Mouse (Mus musculus): ENCODE measurements around the gene Prmt7. TPM values are rescaled to one million over a fixed set of nuclear protein-coding genes. Genes with fewer than 3 reads are reported as not detected.

Gene Prmt7
- polyA plus RNA-seq, 1 experiment from 2014 or later: 33.9 TPM

GRCm38 (mm10) chr8:106259579-106260255, 49.0 kb downstream of the Prmt7 start:
- peaks cover 22 to 29% of the 10 kb centered on the region in 2 experiments for H3K4me1 ChIP-seq (ENCODE audit: control insufficient read depth in 2 of 2, insufficient read depth in 2 of 2, low read length in 2 of 2)
- no peaks in the 10 kb centered on the region for H3K9me3 ChIP-seq (ENCODE audit: control insufficient read depth, low read length)
- H3K4me2 ChIP-seq (ENCODE audit: low read length): no peak overlapping the region
- WGBS: 86% methylated on average over 10 of the region's 10 CpGs
- H3K27me3 ChIP-seq (ENCODE audit: control insufficient read depth, insufficient read depth, low read length): no peaks in the 10 kb centered on the region
- no peak overlapping the region for H3K9ac ChIP-seq (ENCODE audit: low read length)
- peaks cover 9% of the 10 kb centered on the region; the same call in 1 of the 2 replicates for H3K36me3 ChIP-seq (ENCODE audit: control insufficient read depth, insufficient read depth, low read length)
- H3K27ac ChIP-seq (replicated peaks in 1 of 2; ENCODE audit: control insufficient read depth in 1 of 2, insufficient read depth in 1 of 2, low read depth in 2 of 2, low read length in 2 of 2): no peak overlapping the region
- no peak for ATAC-seq (ENCODE audit: insufficient number of reproducible peaks, insufficient read depth, low FRiP score, low read depth)
- H3K4me3 ChIP-seq (ENCODE audit: control insufficient read depth in 1 of 2, insufficient read depth in 1 of 2, low read depth in 1 of 2, low read length in 2 of 2): no peak overlapping the region

- no peak overlapping the region for H3K27ac ChIP-seq (replicated peaks in 1 of 2; ENCODE audit: control insufficient read depth in 1 of 2, insufficient read depth in 1 of 2, low read depth in 2 of 2, low read length in 2 of 2)
- ATAC-seq (ENCODE audit: insufficient number of reproducible peaks, insufficient read depth, low FRiP score, low read depth): no peak
- peaks cover 9% of the 10 kb centered on the region; the same call in 1 of the 2 replicates for H3K36me3 ChIP-seq (ENCODE audit: control insufficient read depth, insufficient read depth, low read length)
- H3K9me3 ChIP-seq (ENCODE audit: control insufficient read depth, low read length): no peaks in the 10 kb centered on the region
- H3K27me3 ChIP-seq (ENCODE audit: control insufficient read depth, insufficient read depth, low read length): no peaks in the 10 kb centered on the region
- no peak overlapping the region for H3K4me2 ChIP-seq (ENCODE audit: low read length)
- no peak overlapping the region for H3K9ac ChIP-seq (ENCODE audit: low read length)
- WGBS: 86% methylated on average over 4 of the region's 4 CpGs
- H3K4me3 ChIP-seq (ENCODE audit: control insufficient read depth in 1 of 2, insufficient read depth in 1 of 2, low read depth in 1 of 2, low read length in 2 of 2): no peak overlapping the region
- H3K4me1 ChIP-seq (ENCODE audit: control insufficient read depth in 2 of 2, insufficient read depth in 2 of 2, low read length in 2 of 2): peaks cover 22 to 29% of the 10 kb centered on the region in 2 experiments
Measured at GRCm38 (mm10) chr8:106260894-106261293, 50.2 kb downstream of the Prmt7 start.

- Histone ChIP-seq H3K9me3 (ENCODE audit: control insufficient read depth, low read length) (no peaks in the 10 kb centered on the region), H3K27ac (replicated peaks in 1 of 2; ENCODE audit: control insufficient read depth in 1 of 2, insufficient read depth in 1 of 2, low read depth in 2 of 2, low read length in 2 of 2) (peak overlapping the region in 1 of 2 experiments; percentile 17; a peak in 1 of 4 replicates), H3K9ac (ENCODE audit: low read length) (no peak overlapping the region), H3K27me3 (ENCODE audit: control insufficient read depth, insufficient read depth, low read length) (no peaks in the 10 kb centered on the region), H3K36me3 (ENCODE audit: control insufficient read depth, insufficient read depth, low read length) (peaks cover 9% of the 10 kb centered on the region; the same call in 1 of the 2 replicates), H3K4me3 (ENCODE audit: control insufficient read depth in 1 of 2, insufficient read depth in 1 of 2, low read depth in 1 of 2, low read length in 2 of 2) (no peak overlapping the region), H3K4me1 (ENCODE audit: control insufficient read depth in 2 of 2, insufficient read depth in 2 of 2, low read length in 2 of 2) (peaks cover 18 to 21% of the 10 kb centered on the region in 2 experiments), H3K4me2 (ENCODE audit: low read length) (no peak overlapping the region)
- ATAC-seq (ENCODE audit: insufficient number of reproducible peaks, insufficient read depth, low FRiP score, low read depth): no peak
- WGBS: 18% methylated on average over 5 of the region's 5 CpGs
Measured at GRCm38 (mm10) chr8:106262343-106262742, 51.6 kb downstream of the Prmt7 start.

- H3K9me3 ChIP-seq (ENCODE audit: control insufficient read depth, low read length): no peaks in the 10 kb centered on the region
- H3K4me2 ChIP-seq (ENCODE audit: low read length): no peak overlapping the region
- no peak overlapping the region for H3K27ac ChIP-seq (replicated peaks in 1 of 2; ENCODE audit: control insufficient read depth in 1 of 2, insufficient read depth in 1 of 2, low read depth in 2 of 2, low read length in 2 of 2)
- 87% methylated on average over 4 of the region's 4 CpGs for WGBS
- peaks cover 18 to 23% of the 10 kb centered on the region in 2 experiments for H3K4me1 ChIP-seq (ENCODE audit: control insufficient read depth in 2 of 2, insufficient read depth in 2 of 2, low read length in 2 of 2)
- H3K27me3 ChIP-seq (ENCODE audit: control insufficient read depth, insufficient read depth, low read length): no peaks in the 10 kb centered on the region
- no peak overlapping the region for H3K4me3 ChIP-seq (ENCODE audit: control insufficient read depth in 1 of 2, insufficient read depth in 1 of 2, low read depth in 1 of 2, low read length in 2 of 2)
- H3K36me3 ChIP-seq (ENCODE audit: control insufficient read depth, insufficient read depth, low read length): peaks cover 9% of the 10 kb centered on the region; the same call in 1 of the 2 replicates
- ATAC-seq (ENCODE audit: insufficient number of reproducible peaks, insufficient read depth, low FRiP score, low read depth): no peak
- H3K9ac ChIP-seq (ENCODE audit: low read length): no peak overlapping the region
Measured at GRCm38 (mm10) chr8:106263928-106264327, 53.2 kb downstream of the Prmt7 start.

- 87% methylated on average over 17 of the region's 17 CpGs for WGBS
- no peaks in the 10 kb centered on the region for H3K9me3 ChIP-seq (ENCODE audit: control insufficient read depth, low read length)
- no peak for ATAC-seq (ENCODE audit: insufficient number of reproducible peaks, insufficient read depth, low FRiP score, low read depth)
- no peaks in the 10 kb centered on the region for H3K27me3 ChIP-seq (ENCODE audit: control insufficient read depth, insufficient read depth, low read length)
- no peak overlapping the region for H3K27ac ChIP-seq (replicated peaks in 1 of 2; ENCODE audit: control insufficient read depth in 1 of 2, insufficient read depth in 1 of 2, low read depth in 2 of 2, low read length in 2 of 2)
- no peak overlapping the region for H3K9ac ChIP-seq (ENCODE audit: low read length)
- peaks cover 24 to 36% of the 10 kb centered on the region in 2 experiments for H3K4me1 ChIP-seq (ENCODE audit: control insufficient read depth in 2 of 2, insufficient read depth in 2 of 2, low read length in 2 of 2)
- H3K4me3 ChIP-seq (ENCODE audit: control insufficient read depth in 1 of 2, insufficient read depth in 1 of 2, low read depth in 1 of 2, low read length in 2 of 2): no peak overlapping the region
- no peak overlapping the region for H3K4me2 ChIP-seq (ENCODE audit: low read length)
- no peaks in the 10 kb centered on the region for H3K36me3 ChIP-seq (ENCODE audit: control insufficient read depth, insufficient read depth, low read length)
Measured at GRCm38 (mm10) chr8:106265398-106265797, 54.7 kb downstream of the Prmt7 start.

- 46% methylated on average over 5 of the region's 5 CpGs for WGBS
- H3K27me3 ChIP-seq (ENCODE audit: control insufficient read depth, insufficient read depth, low read length): no peaks in the 10 kb centered on the region
- no peak overlapping the region for H3K4me2 ChIP-seq (ENCODE audit: low read length)
- no peak overlapping the region for H3K9ac ChIP-seq (ENCODE audit: low read length)
- no peak overlapping the region for H3K4me3 ChIP-seq (ENCODE audit: control insufficient read depth in 1 of 2, insufficient read depth in 1 of 2, low read depth in 1 of 2, low read length in 2 of 2)
- peaks cover 27 to 39% of the 10 kb centered on the region in 2 experiments for H3K4me1 ChIP-seq (ENCODE audit: control insufficient read depth in 2 of 2, insufficient read depth in 2 of 2, low read length in 2 of 2)
- H3K9me3 ChIP-seq (ENCODE audit: control insufficient read depth, low read length): no peaks in the 10 kb centered on the region
- no peak overlapping the region for H3K27ac ChIP-seq (replicated peaks in 1 of 2; ENCODE audit: control insufficient read depth in 1 of 2, insufficient read depth in 1 of 2, low read depth in 2 of 2, low read length in 2 of 2)
- no peak for ATAC-seq (ENCODE audit: insufficient number of reproducible peaks, insufficient read depth, low FRiP score, low read depth)
- H3K36me3 ChIP-seq (ENCODE audit: control insufficient read depth, insufficient read depth, low read length): no peaks in the 10 kb centered on the region
Measured at GRCm38 (mm10) chr8:106268710-106269346, 58.1 kb downstream of the Prmt7 start.

- Histone ChIP-seq H3K4me3 (ENCODE audit: control insufficient read depth in 1 of 2, insufficient read depth in 1 of 2, low read depth in 1 of 2, low read length in 2 of 2) (no peak overlapping the region), H3K9me3 (ENCODE audit: control insufficient read depth, low read length) (no peaks in the 10 kb centered on the region), H3K4me1 (ENCODE audit: control insufficient read depth in 2 of 2, insufficient read depth in 2 of 2, low read length in 2 of 2) (peaks cover 27 to 39% of the 10 kb centered on the region in 2 experiments), H3K27ac (replicated peaks in 1 of 2; ENCODE audit: control insufficient read depth in 1 of 2, insufficient read depth in 1 of 2, low read depth in 2 of 2, low read length in 2 of 2) (peak overlapping the region; percentile 78 to 86), H3K4me2 (ENCODE audit: low read length) (0 out of 2 replicates have a peak overlapping the region, but pooled peaks have one; percentile 41), H3K27me3 (ENCODE audit: control insufficient read depth, insufficient read depth, low read length) (no peaks in the 10 kb centered on the region), H3K9ac (ENCODE audit: low read length) (peak overlapping the region; percentile 40; the same call in 1 of the 2 replicates), H3K36me3 (ENCODE audit: control insufficient read depth, insufficient read depth, low read length) (no peaks in the 10 kb centered on the region)
- ATAC-seq (ENCODE audit: insufficient number of reproducible peaks, insufficient read depth, low FRiP score, low read depth): no peak
- 24% methylated on average over 5 of the region's 5 CpGs for WGBS
Measured at GRCm38 (mm10) chr8:106270804-106271203, 60.1 kb downstream of the Prmt7 start.
